Mouse (Mus musculus) stomach, postnatal 0 days (tissue): Measurements from ENCODE around the gene Casp9.

Experiments
- CTCF ChIP-seq: IDR thresholded peaks from 2 replicates; pipeline ENCODE4 v1.5.1; 2016; ENCODE audit warnings: antibody characterized with exemption, low read depth, mild to moderate bottlenecking, moderate library complexity
- EP300 ChIP-seq: optimal IDR thresholded peaks from 2 replicates; pipeline ENCODE3; 2016; ENCODE audit warnings: antibody characterized with exemption

GRCm38 (mm10) chr4:141779828-141780227 lies 13.6 kb upstream of the Casp9 start:
- TF ChIP-seq CTCF, result no peak
- no peak for TF ChIP-seq EP300
